Mouse (Mus musculus): ENCODE results near the gene Itpripl2. TPM values are rescaled to one million over a fixed set of nuclear protein-coding genes. Genes with fewer than 3 reads are reported as not detected.

The Itpripl2 gene
- polyA plus RNA-seq, 1 experiment: not detected

GRCm38 (mm10) chr7:118478835-118479312 is 12.9 kb downstream of the Itpripl2 start:
- TF ChIP-seq POLR2A (IDR thresholded peaks at IDR 0.05; ENCODE audit: insufficient read depth, low read depth, low read length) (no peak), CTCF (IDR thresholded peaks at IDR 0.05; ENCODE audit: insufficient read depth, low read depth, low read length) (no peak)
- WGBS: 62% methylated on average over 3 of the region's 3 CpGs
- H3K27ac ChIP-seq (ENCODE audit: insufficient read depth, low read depth, low read length): no peak overlapping the region
- no peaks in the 10 kb centered on the region for H3K4me1 ChIP-seq (ENCODE audit: control insufficient read depth, insufficient read depth, low read length)
- H3K4me3 ChIP-seq (ENCODE audit: insufficient read depth, low read depth, low read length): no peak overlapping the region

DNA sequence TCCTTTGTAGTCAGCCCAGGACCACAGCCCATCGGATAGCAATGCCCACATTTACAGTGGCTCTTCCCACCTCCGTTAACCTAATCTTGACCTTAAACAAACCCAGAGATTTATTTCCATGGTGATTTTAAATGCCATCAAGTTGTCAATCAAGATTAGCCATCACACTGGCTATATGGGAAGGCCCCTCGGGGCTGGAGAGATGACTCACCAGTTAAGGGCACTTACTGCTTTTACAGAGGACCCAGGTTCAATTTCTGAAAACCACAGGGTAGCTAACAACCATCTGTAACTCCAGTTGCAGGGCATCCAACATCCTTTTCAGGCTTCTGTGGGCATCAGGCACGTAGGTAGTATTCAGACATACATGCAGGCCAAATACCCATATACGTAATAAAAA is 15.3 kb downstream of the Itpripl2 start:
- WGBS: 73% methylated on average over 5 of the region's 5 CpGs
- Histone ChIP-seq H3K4me1 (ENCODE audit: control insufficient read depth, insufficient read depth, low read length) (no peaks in the 10 kb centered on the region), H3K4me3 (ENCODE audit: insufficient read depth, low read depth, low read length) (no peak overlapping the region), H3K27ac (ENCODE audit: insufficient read depth, low read depth, low read length) (no peak overlapping the region)
- TF ChIP-seq POLR2A (IDR thresholded peaks at IDR 0.05; ENCODE audit: insufficient read depth, low read depth, low read length): no peak
- TF ChIP-seq CTCF (IDR thresholded peaks at IDR 0.05; ENCODE audit: insufficient read depth, low read depth, low read length): no peak

- 86% methylated on average over 7 of the region's 7 CpGs for WGBS
- Histone ChIP-seq H3K4me3 (ENCODE audit: insufficient read depth, low read depth, low read length) (no peak overlapping the region), H3K27ac (ENCODE audit: insufficient read depth, low read depth, low read length) (no peak overlapping the region), H3K4me1 (ENCODE audit: control insufficient read depth, insufficient read depth, low read length) (no peaks in the 10 kb centered on the region)
- TF ChIP-seq CTCF (IDR thresholded peaks at IDR 0.05; ENCODE audit: insufficient read depth, low read depth, low read length): no peak
- TF ChIP-seq POLR2A (IDR thresholded peaks at IDR 0.05; ENCODE audit: insufficient read depth, low read depth, low read length): no peak
Observed at GRCm38 (mm10) chr7:118475008-118475705, 16.6 kb downstream of the Itpripl2 start.

- 98% methylated on average over 1 of the region's 1 CpGs for WGBS
- TF ChIP-seq CTCF (IDR thresholded peaks at IDR 0.05; ENCODE audit: insufficient read depth, low read depth, low read length): no peak
- no peak for TF ChIP-seq POLR2A (IDR thresholded peaks at IDR 0.05; ENCODE audit: insufficient read depth, low read depth, low read length)
- Histone ChIP-seq H3K27ac (ENCODE audit: insufficient read depth, low read depth, low read length) (no peak overlapping the region), H3K4me1 (ENCODE audit: control insufficient read depth, insufficient read depth, low read length) (no peaks in the 10 kb centered on the region), H3K4me3 (ENCODE audit: insufficient read depth, low read depth, low read length) (no peak overlapping the region)
Observed at GRCm38 (mm10) chr7:118472886-118473285, 18.9 kb downstream of the Itpripl2 start.

DNA sequence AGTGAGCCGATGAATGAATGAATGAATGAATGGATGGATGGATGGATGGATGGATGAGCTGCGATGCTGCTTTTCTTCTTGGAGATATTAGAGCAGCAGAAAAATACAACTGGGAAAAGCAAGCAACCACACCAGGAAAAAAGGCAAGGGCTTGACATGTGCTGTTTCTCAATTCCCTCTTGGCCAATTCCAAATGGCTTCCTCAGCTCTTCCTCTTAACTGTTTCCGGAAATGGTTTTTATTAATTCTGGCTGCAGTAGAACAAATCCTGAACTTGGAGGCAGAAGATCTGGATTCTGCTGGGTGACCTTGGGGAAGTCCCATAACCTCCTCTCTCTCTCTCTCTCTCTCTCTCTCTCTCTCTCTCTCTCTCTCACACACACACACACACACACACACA is 23.7 kb downstream of the Itpripl2 start:
- TF ChIP-seq CTCF (IDR thresholded peaks at IDR 0.05; ENCODE audit: insufficient read depth, low read depth, low read length) (no peak), POLR2A (IDR thresholded peaks at IDR 0.05; ENCODE audit: insufficient read depth, low read depth, low read length) (no peak)
- no peak overlapping the region for H3K27ac ChIP-seq (ENCODE audit: insufficient read depth, low read depth, low read length)
- WGBS: over 99% methylated on average over 3 of the region's 3 CpGs
- H3K4me1 ChIP-seq (ENCODE audit: control insufficient read depth, insufficient read depth, low read length): peaks cover 1% of the 10 kb centered on the region; the same call in 1 of the 2 replicates
- no peak overlapping the region for H3K4me3 ChIP-seq (ENCODE audit: insufficient read depth, low read depth, low read length)

GRCm38 (mm10) chr7:118464432-118464831 is 27.3 kb downstream of the Itpripl2 start:
- no peak overlapping the region for H3K4me3 ChIP-seq (ENCODE audit: insufficient read depth, low read depth, low read length)
- peaks cover 2% of the 10 kb centered on the region for H3K4me1 ChIP-seq (ENCODE audit: control insufficient read depth, insufficient read depth, low read length)
- TF ChIP-seq POLR2A (IDR thresholded peaks at IDR 0.05; ENCODE audit: insufficient read depth, low read depth, low read length) (no peak), CTCF (IDR thresholded peaks at IDR 0.05; ENCODE audit: insufficient read depth, low read depth, low read length) (no peak)
- no peak overlapping the region for H3K27ac ChIP-seq (ENCODE audit: insufficient read depth, low read depth, low read length)
- WGBS: 77% methylated on average over 4 of the region's 4 CpGs

GRCm38 (mm10) chr7:118462818-118463762 is 28.7 kb downstream of the Itpripl2 start:
- TF ChIP-seq POLR2A (IDR thresholded peaks at IDR 0.05; ENCODE audit: insufficient read depth, low read depth, low read length): no peak
- TF ChIP-seq CTCF (IDR thresholded peaks at IDR 0.05; ENCODE audit: insufficient read depth, low read depth, low read length): no peak
- H3K27ac ChIP-seq (ENCODE audit: insufficient read depth, low read depth, low read length): no peak overlapping the region
- WGBS: 38% methylated on average over 11 of the region's 11 CpGs

GRCm38 (mm10) chr7:118461400-118462136 is 30.2 kb downstream of the Itpripl2 start:
- Histone ChIP-seq H3K4me3 (ENCODE audit: insufficient read depth, low read depth, low read length) (no peak overlapping the region), H3K4me1 (ENCODE audit: control insufficient read depth, insufficient read depth, low read length) (peaks cover 2% of the 10 kb centered on the region), H3K27ac (ENCODE audit: insufficient read depth, low read depth, low read length) (no peak overlapping the region)
- 51% methylated on average over 16 of the region's 16 CpGs for WGBS
- TF ChIP-seq POLR2A (IDR thresholded peaks at IDR 0.05; ENCODE audit: insufficient read depth, low read depth, low read length): no peak
- TF ChIP-seq CTCF (IDR thresholded peaks at IDR 0.05; ENCODE audit: insufficient read depth, low read depth, low read length): no peak

More at GRCm38 (mm10) chr7:118462818-118463762, 28.7 kb downstream of the Itpripl2 start:
- Histone ChIP-seq H3K4me3 (ENCODE audit: insufficient read depth, low read depth, low read length) (no peak overlapping the region), H3K4me1 (ENCODE audit: control insufficient read depth, insufficient read depth, low read length) (peaks cover 2% of the 10 kb centered on the region)
